Mouse (Mus musculus): Measurements from ENCODE around the gene Mkln1. TPM values are rescaled to one million over a fixed set of nuclear protein-coding genes. Genes with fewer than 3 reads are reported as not detected.
"Not testable (repeated sequence)": the region's sequence is repeated elsewhere in the genome, so short reads cannot be mapped to it uniquely, and the experiment has no call there.

Gene Mkln1
- polyA plus RNA-seq, 1 experiment from 2014 or later, result 126 TPM

GRCm38 (mm10) chr6:31537193-31537592 is 138.7 kb downstream of the Mkln1 start:
- 67% methylated on average over 4 of the region's 4 CpGs for WGBS
- no peak for ATAC-seq (replicated peaks)
- H3K4me1 ChIP-seq, result peaks cover 3% of the 10 kb centered on the region; the same call in 1 of the 2 replicates
- H3K27ac ChIP-seq, result no peak overlapping the region
- no peaks in the 10 kb centered on the region for H3K36me3 ChIP-seq (replicated peaks)
- no peaks in the 10 kb centered on the region for H3K27me3 ChIP-seq (replicated peaks)
- no peak overlapping the region for H3K4me2 ChIP-seq
- H3K9ac ChIP-seq, result no peak overlapping the region
- no peak overlapping the region for H3K4me3 ChIP-seq
- H3K9me3 ChIP-seq, result no peaks in the 10 kb centered on the region

GRCm38 (mm10) chr6:31538112-31538511 is 139.6 kb downstream of the Mkln1 start:
- H3K4me3 ChIP-seq, result no peak overlapping the region
- no peaks in the 10 kb centered on the region for H3K9me3 ChIP-seq
- no peak for ATAC-seq (replicated peaks)
- 91% methylated on average over 1 of the region's 1 CpGs for WGBS
- H3K9ac ChIP-seq, result no peak overlapping the region
- H3K4me2 ChIP-seq, result no peak overlapping the region
- no peak overlapping the region for H3K27ac ChIP-seq
- peaks cover 3% of the 10 kb centered on the region; the same call in 1 of the 2 replicates for H3K4me1 ChIP-seq
- no peaks in the 10 kb centered on the region for H3K27me3 ChIP-seq (replicated peaks)
- no peaks in the 10 kb centered on the region for H3K36me3 ChIP-seq (replicated peaks)

GRCm38 (mm10) chr6:31540018-31540417 is 141.5 kb downstream of the Mkln1 start:
- 92% methylated on average over 6 of the region's 6 CpGs for WGBS
- Histone ChIP-seq H3K27ac (no peak overlapping the region), H3K27me3 (replicated peaks) (no peaks in the 10 kb centered on the region), H3K4me1 (peaks cover 3% of the 10 kb centered on the region; the same call in 1 of the 2 replicates), H3K4me2 (no peak overlapping the region), H3K4me3 (no peak overlapping the region), H3K36me3 (replicated peaks) (no peaks in the 10 kb centered on the region), H3K9me3 (no peaks in the 10 kb centered on the region), H3K9ac (no peak overlapping the region)
- ATAC-seq (replicated peaks), result no peak

DNA sequence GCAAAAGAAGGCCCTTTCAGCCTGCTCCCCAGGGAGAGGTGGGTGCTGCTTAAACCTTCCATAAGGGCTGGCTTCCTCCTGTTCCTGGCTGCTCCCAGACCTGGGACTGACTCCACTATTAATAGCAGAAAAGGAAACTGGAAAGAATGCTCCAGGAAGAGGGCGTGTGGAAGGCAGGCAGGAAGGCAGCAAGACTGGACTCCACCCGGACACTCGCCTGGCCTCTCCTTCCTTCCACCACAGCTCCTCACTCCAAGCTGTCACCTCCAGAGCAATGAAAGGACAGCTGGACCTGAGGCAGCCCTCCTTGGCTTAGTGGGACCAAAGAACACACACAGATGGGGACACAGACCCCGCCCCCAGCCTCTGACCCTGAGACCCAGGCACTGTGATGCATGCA is 145.8 kb downstream of the Mkln1 start:
- no peak for ATAC-seq (replicated peaks)
- H3K36me3 ChIP-seq (replicated peaks), result no peaks in the 10 kb centered on the region
- WGBS, result 79% methylated on average over 4 of the region's 4 CpGs
- H3K9me3 ChIP-seq, result no peaks in the 10 kb centered on the region
- no peak overlapping the region for H3K9ac ChIP-seq
- peaks cover 5% of the 10 kb centered on the region; the same call in 1 of the 2 replicates for H3K4me1 ChIP-seq
- no peak overlapping the region for H3K4me3 ChIP-seq
- H3K27me3 ChIP-seq (replicated peaks), result no peaks in the 10 kb centered on the region
- H3K4me2 ChIP-seq, result no peak overlapping the region
- no peak overlapping the region for H3K27ac ChIP-seq

GRCm38 (mm10) chr6:31549361-31550051 is 151.0 kb downstream of the Mkln1 start:
- peak; percentile 75 for ATAC-seq (replicated peaks)
- 53% methylated on average over 5 of the region's 5 CpGs for WGBS
- Histone ChIP-seq H3K9ac (no peak overlapping the region), H3K27ac (0 out of 2 replicates have a peak overlapping the region, but pooled peaks have one; percentile 42), H3K27me3 (replicated peaks) (no peaks in the 10 kb centered on the region), H3K4me3 (no peak overlapping the region), H3K9me3 (no peaks in the 10 kb centered on the region), H3K36me3 (replicated peaks) (no peaks in the 10 kb centered on the region), H3K4me2 (no peak overlapping the region), H3K4me1 (peaks cover 14% of the 10 kb centered on the region)

GRCm38 (mm10) chr6:31550876-31551532 is 152.5 kb downstream of the Mkln1 start:
- no peak overlapping the region for H3K27ac ChIP-seq
- no peaks in the 10 kb centered on the region for H3K36me3 ChIP-seq (replicated peaks)
- 83% methylated on average over 22 of the region's 22 CpGs for WGBS
- no peaks in the 10 kb centered on the region for H3K27me3 ChIP-seq (replicated peaks)
- ATAC-seq (replicated peaks), result no peak
- H3K4me3 ChIP-seq, result no peak overlapping the region
- H3K9me3 ChIP-seq, result no peaks in the 10 kb centered on the region
- H3K4me2 ChIP-seq, result no peak overlapping the region
- peaks cover 14% of the 10 kb centered on the region for H3K4me1 ChIP-seq
- H3K9ac ChIP-seq, result no peak overlapping the region

GRCm38 (mm10) chr6:31556460-31557100 is 158.0 kb downstream of the Mkln1 start:
- WGBS, result 88% methylated on average over 7 of the region's 7 CpGs
- Histone ChIP-seq H3K36me3 (replicated peaks) (no peaks in the 10 kb centered on the region), H3K27me3 (replicated peaks) (no peaks in the 10 kb centered on the region), H3K9ac (no peak overlapping the region), H3K27ac (no peak overlapping the region), H3K4me2 (no peak overlapping the region), H3K9me3 (no peaks in the 10 kb centered on the region), H3K4me1 (peaks cover 16% of the 10 kb centered on the region), H3K4me3 (no peak overlapping the region)
- ATAC-seq (replicated peaks), result no peak

DNA sequence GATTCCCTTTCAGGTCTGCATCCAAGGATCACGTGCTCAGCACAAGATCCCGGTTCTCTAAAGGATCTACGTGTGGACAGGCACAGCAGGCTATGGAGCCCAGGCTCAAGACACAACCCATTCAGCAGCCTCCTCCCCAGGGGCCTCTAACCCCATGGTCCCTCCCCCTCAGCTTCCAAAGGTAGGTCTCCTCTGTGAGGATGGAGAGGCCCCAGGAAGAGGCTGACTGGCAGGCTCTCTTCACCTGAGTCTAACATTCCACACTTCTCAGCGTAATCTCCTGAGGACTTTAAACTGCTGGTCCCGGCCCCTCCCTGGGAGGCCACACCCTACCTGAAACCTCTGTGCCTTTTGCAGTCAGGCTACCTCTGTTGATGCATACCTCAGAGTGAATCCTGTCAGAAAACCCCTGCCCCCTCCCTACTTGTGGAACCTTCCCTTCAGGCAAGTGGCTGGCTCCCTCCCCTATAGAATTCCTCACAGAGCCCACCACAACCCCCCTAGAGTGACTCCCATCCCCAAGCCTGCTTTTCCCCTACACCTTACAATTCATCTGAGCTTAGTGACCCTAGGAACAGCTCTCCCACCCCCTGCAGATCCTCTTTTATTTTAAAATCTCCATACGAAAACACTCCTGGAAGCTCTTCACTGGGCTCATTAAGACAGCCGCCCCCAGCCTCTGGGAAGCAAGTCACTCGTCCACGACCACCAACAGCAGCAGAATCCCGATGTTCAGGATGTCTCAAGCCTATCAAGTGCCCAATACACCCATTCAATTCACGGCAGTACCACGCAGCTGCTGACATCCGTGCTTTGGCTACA is 161.8 kb downstream of the Mkln1 start:
- no peak overlapping the region for H3K4me3 ChIP-seq
- no peaks in the 10 kb centered on the region for H3K36me3 ChIP-seq (replicated peaks)
- H3K9ac ChIP-seq, result no peak overlapping the region
- H3K9me3 ChIP-seq, result no peaks in the 10 kb centered on the region
- H3K27me3 ChIP-seq (replicated peaks), result no peaks in the 10 kb centered on the region
- ATAC-seq (replicated peaks), result no peak
- peaks cover 35% of the 10 kb centered on the region for H3K4me1 ChIP-seq
- H3K27ac ChIP-seq, result no peak overlapping the region
- WGBS, result 15% methylated on average over 13 of the region's 13 CpGs
- H3K4me2 ChIP-seq, result peak overlapping the region; percentile 90

GRCm38 (mm10) chr6:31561948-31562347 is 163.4 kb downstream of the Mkln1 start:
- WGBS, result 52% methylated on average over 3 of the region's 3 CpGs
- not testable (repeated sequence) for H3K27ac ChIP-seq; H3K27me3 ChIP-seq (replicated peaks); ATAC-seq (replicated peaks); H3K9me3 ChIP-seq; H3K36me3 ChIP-seq (replicated peaks); H3K9ac ChIP-seq
- Histone ChIP-seq H3K4me3 (peak overlapping the region; percentile 73), H3K4me1 (peaks cover 35% of the 10 kb centered on the region), H3K4me2 (peak overlapping the region; percentile 90)

- H3K36me3 ChIP-seq (replicated peaks), result no peaks in the 10 kb centered on the region
- 2% methylated on average over 16 of the region's 16 CpGs for WGBS
- H3K9me3 ChIP-seq, result no peaks in the 10 kb centered on the region
Observed at GRCm38 (mm10) chr6:31562371-31563080, 164.0 kb downstream of the Mkln1 start.

More at GRCm38 (mm10) chr6:31562371-31563080, 164.0 kb downstream of the Mkln1 start:
- Histone ChIP-seq H3K4me1 (peaks cover 35% of the 10 kb centered on the region), H3K4me3 (peak overlapping the region; percentile 73), H3K27me3 (replicated peaks) (no peaks in the 10 kb centered on the region), H3K4me2 (peak overlapping the region; percentile 90), H3K9ac (peak overlapping the region; percentile 72), H3K27ac (no peak overlapping the region)
- ATAC-seq (replicated peaks), result no peak
